Mouse (Mus musculus) cerebellum, postnatal 4 days (tissue): ENCODE data around the gene Bloc1s4.

Source experiments
- DNase-seq, 2 experiments: peaks; one replicate each; pipeline ENCODE4 v3.0.0; 2022; ENCODE audit warnings: low spot score in 2 of 2, mixed read lengths in 1 of 2

Bloc1s4 gene

DNA sequence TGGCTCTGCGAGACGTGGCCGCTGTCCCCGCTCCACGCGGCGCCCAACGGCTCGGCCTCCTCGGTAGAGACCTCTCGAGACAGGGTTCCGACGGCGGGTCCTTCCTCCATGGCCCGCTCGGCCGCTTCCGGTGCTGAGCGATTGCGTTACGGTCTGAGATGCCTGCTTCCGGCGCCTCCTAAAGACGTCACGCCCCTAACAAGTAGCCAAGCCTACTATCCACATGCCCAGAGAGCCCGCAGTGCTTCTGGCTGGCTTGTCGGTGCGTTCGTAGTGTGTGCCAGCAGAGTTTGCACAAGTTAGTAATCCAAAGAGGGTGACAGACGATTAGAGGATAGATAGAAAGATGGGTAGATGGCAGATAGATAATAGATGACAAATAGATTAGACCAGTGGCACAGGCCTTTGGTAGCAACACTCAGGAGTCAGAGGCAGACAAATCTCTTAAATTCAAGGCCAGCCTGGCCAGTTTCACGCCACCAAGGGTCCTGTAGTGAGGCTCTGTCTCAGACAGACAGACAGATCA is at the start of gene Bloc1s4:
Gene Bloc1s4, minus strand, starts transcription at position 115 of the 526 bp plus-strand sequence.
- peak; percentile 89 to 92 for DNase-seq

DNA sequence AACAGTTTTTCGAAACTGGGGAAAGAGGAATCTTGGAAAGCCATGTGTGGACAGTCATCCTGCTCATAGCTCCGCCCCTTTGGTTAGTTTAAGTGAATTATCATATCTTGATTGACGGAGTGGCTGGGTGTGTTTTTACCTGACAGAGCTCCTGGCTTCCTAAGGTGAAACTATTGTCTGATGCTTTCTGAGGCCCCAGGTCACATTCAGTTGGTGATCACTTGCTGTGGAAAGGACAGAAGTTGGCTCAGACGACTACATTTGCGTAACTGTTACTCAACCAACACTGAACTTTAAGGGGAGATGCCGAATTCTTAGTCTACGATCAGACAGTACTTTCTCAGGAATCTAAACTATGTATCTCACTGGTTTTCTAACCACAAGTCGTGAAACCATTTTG is 48.8 kb upstream of the Bloc1s4 start:
- no peak for DNase-seq

DNA sequence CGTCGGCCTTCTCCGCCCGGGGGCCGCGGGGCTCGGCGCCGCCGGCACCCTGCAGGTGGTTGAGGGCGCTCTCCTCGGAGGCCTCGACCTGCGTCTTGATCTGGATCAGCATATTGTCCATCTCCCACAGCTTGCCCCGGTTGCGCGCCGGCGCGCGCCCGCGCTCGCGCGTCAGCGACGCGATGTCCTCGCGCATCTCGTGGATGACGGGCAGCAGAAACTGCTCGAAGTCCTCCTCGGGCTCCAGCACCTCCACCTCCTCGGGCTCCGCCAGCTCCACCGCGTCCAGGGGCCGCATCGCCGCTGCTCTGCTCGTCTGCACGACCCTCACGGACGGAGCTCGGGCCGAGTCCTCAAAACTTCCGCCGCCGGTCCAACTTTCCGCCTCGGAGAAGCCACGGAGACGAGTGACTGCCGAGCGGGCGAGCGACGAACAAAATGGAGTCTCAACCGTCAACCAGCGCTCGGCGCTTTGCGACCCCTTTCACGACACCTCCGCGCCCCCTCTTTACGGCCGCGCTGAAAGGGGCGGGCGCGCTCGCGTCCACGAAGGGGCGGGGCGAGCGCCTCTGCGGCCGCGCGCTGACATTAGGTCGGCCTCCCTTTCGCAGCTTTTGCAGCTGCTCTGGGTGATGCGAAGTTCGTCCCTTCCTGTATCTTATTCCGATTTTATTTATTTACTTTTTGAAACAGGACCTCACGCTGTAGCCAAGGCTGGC is 48.0 kb upstream of the Bloc1s4 start, which contains the start of gene Mrfap1:
Gene Mrfap1, minus strand, starts transcription at position 477 of the 719 bp plus-strand sequence.
- DNase-seq: peak; percentile 79 to 92

DNA sequence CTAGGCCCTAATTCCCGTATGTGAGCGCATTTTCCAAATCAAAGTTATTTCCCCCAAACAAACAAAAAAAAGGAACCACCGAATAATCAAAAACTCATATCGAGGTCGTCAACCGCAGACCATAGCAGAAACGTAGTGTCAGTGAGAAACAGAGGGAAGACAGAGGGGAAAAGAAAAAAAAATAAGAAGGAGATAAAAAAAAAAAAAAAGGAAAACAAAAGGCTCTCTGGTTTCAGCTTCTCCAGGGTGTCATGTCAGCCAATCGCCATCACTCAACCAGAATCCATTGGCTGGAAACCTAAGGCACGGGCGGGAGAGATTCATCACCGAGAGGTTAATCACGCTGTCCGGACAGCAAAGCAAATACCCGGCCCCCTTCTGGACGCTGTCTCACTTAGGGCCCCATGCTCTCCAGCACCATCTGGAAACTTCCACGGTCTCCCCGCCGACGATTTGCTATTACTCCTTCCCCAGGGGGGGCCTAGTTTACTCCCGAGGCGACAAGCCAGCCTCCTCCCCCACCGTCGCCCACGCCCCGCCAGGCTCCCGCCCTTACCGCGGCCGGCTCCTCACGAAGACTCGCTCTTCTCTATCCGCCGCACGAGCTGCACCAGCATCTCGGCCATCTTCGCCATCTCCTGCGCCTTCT is 47.3 kb upstream of the Bloc1s4 start:
- DNase-seq: peak; percentile 49 to 62

DNA sequence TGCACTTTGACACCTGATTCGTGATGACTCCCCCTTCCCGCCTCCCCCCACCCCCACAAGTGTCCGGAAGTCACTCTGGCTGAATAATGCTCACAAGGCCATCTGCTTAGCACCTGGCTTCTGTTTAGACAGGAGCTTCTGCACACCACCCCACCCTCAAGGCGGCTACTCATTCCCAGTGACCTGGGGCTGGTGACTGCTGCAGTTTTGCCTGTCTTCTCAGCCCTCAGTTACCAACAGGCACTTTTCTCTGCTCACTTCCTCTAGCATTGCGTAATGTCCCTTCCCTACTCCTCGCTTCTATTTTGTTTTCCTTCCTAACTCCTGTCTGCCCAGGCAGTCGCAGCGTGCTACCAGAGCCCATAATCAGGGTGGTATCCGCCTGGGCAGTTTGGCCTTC is 43.4 kb upstream of the Bloc1s4 start:
- DNase-seq: no peak

DNA sequence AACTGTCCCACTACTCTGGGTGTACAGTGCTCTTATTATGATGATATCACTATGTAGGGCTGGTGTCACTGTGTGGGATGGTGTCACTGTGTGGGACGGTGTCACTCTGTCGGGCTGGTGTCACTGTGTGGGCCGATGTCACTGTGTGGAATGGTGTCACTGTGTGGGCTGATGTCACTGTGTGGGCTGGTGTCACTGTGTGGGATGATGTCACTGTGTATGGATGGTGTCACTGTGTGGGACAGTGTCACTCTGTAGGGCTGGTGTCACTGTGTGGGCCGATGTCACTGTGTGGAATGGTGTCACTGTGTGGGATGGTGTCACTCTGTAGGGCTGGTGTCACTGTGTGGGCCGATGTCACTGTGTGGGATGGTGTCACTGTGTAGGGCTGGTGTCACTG is 37.6 kb upstream of the Bloc1s4 start:
- DNase-seq: no peak

DNA sequence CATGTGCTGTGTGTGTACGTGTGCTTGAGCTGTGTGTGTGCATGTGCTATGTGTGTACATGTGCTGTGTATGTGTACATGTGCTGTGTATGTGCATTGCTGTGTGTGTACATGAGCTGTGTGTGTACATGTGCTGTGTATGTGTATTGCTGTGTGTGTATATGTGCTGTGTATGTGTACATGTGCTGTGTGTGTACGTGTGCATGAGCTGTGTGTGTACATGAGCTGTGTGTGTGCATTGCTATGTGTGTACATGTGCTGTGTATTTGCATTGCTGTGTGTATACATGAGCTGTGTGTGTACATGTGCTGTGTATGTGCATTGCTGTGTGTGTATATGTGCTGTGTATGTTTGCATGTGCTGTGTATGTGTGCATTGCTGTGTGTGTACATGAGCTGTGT is 31.1 kb upstream of the Bloc1s4 start:
- DNase-seq: no peak

DNA sequence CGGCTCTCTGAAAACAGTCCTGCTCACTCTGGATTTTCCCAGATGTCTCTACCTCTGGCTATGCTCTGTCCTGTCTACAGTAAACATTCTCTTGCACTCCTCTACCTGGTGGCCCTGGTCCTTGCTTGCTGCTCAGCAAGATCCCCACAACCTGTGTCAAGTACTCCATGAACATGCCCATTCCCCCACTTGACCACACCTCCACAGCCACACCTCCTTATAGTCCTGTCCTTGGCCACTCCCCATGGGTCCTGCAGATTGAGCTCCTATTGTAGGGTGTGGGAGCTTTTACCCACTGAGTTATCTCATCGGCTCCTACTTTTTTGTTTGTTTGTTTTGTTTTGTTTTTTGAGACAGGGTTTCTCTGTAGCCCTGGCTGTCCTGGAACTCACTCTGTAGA is 30.5 kb upstream of the Bloc1s4 start:
- no peak for DNase-seq

DNA sequence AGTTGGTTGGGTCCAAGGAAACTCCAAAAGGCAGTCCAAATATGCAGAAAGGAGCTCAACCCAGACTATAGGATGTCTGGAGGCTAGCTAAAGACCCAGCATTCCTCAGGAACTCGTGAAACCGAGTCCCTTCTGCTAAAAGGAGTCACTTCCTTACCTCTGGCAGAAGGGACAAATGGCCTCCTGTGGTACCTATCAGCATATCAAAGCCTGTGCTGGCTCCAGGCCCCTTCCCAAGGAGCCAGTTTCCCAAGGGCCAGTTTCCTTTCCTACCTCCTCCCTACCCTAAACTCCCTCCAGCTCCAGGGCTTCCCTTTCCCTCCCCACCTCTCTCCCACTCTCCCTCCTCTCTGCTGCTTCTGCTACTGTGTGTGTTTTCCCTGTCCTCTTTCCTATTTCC is 28.7 kb upstream of the Bloc1s4 start:
- DNase-seq: no peak

DNA sequence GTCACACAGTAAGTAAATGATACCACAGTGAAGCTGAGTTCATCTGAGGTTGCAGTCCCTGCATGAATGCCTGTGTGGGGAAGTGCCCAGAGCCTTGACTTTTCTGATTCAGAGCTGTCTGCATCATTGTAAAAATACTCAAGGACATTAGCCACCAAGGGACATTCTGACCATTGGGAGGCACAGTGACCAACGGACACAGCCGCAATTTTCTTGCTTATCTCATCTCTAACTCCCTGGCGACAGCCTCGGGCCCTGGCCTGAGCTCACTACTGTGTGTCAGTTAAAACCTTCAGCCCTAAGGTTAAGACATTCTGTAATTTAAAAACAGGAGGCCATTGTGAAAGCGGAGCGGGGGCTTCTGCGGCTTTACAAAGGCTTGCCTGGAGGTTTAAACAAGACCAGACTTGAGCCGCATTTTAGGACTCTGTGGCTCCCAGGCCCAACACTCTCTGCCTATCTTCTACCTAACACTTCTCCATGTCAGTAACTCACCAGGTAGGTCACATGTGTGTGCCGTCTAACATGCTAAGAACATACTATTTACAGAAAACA is 27.6 kb upstream of the Bloc1s4 start:
- DNase-seq: no peak

DNA sequence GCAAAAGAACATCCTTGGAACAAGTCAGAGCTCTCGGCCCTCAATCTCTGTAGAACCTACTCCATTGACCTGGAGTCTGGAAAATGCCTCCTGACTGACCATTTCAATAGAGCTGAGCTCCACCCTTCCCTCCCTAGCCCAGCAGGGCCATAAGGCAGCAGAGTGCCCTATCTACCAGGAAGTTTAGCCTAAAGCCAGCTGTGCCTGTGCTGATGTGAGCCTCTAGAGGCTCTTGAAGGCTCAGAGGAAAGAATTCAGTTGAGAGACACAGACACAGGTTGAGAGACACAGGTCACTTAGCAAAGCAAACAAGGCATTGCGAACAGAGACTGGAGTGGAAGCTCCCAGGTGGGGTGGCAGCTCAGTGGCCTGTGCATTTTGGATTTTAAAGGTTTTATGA is 26.9 kb upstream of the Bloc1s4 start:
- no peak for DNase-seq

DNA sequence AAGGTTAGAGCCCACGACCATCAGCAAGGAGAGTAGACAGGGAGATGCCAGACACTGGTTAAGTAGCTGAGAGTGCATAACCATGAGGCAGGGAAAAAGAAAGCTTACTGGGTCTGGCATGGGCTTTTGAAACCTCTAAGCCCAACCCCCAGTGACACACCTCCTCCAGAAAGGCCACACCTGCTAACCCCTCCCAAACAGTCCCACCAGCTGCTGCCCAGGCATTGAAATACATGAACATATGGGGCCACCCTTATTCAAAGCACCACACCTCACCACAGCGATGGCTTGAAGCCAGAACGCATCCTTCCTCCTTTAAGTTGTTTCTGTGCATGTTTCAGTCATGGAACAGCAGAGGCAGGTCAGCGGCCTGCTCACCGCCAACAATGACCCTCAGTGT is 24.1 kb upstream of the Bloc1s4 start:
- no peak for DNase-seq

DNA sequence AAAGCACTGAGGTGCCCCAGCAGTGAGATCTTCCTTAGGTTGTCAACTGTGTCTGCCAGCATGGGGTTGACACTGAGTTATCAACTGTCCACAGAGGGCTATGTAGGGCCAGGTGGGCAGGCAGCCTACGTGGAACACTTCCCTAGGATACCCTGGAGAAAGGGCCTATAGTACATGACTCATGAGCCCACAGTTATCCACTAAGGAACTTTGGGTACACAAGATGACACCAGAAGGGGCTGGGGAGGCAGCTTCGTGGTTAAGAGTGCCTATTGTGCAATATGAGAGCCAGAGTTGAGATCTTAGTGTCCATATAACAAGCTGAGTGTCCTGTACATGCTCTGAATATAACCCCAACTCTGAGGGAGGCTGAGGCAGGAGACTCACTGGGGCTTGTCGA is 21.2 kb upstream of the Bloc1s4 start:
- DNase-seq: no peak

DNA sequence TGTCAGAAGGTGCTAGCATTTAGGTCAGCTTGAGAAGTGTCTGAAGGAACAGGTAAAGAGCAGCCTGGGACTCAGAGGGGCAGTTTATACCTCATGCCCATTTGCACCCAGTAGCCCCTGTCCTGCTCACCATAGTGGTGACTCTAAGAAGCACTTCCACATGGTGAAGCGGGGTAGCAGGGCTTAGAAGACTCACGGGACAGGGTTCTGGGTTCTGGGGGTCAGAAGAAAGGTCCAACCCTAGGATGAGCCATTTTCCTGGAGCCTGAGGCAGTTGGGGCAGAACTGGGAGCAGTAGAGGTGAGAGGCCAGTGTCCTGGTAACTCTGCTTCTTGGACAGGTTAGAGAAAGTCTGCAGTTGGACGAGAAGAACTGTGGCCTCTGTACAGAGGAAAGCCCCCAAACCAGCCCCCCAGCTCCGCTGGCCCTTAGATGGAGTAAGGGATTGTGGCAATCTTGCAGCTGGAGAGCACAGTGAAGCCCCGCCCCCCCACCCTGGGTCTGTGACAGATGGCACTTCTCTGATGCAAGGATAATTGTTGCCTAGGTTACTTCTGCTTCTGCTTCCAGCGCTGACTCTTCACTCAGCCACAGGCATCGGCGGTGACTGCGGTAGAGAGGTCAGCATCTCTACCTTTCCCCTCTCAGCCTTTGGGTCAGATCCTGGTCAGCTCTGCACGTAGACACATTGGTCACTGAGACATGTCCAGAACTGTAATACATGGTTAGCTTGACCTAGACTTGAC is 18.7 kb upstream of the Bloc1s4 start:
- peak in 1 of 2 experiments; percentile 50 for DNase-seq

DNA sequence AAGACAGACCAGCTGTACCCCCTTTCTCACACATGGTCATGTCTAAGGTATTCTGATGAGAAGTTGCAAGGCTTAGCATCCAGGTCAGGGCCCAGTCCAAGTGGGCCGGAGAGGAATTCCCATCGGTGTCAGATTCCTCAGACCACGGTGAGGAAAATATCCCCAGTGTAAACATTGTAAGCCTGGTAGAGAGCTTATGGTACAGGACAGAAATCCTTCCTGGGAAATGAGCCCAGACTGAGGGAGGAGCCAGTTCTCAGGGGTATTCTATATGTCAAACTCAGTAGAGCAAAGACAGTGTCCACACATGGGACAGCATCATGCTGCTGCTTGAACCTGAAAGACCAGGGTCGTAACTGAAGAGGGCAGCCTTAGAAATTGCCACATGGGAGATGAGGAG is 11.4 kb upstream of the Bloc1s4 start:
- no peak for DNase-seq

DNA sequence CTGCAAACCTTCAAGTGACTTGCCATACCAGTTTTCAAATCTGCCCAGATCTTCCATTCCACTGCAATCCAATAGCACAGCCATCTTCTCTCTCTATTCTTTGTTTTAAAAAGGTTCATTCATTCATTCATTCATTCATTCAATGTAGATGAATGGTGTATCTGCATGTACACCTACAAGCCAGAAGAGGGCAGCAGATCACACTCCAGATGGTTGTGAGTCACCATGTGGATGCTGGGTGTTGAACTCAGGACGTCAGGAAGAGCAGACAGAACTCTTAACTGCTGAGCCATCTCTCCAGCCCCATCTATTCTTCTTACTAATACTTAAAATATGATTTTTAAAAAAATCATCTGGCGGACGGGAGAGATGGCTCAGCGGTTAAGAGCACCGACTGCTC is 8.6 kb upstream of the Bloc1s4 start:
- DNase-seq: no peak

DNA sequence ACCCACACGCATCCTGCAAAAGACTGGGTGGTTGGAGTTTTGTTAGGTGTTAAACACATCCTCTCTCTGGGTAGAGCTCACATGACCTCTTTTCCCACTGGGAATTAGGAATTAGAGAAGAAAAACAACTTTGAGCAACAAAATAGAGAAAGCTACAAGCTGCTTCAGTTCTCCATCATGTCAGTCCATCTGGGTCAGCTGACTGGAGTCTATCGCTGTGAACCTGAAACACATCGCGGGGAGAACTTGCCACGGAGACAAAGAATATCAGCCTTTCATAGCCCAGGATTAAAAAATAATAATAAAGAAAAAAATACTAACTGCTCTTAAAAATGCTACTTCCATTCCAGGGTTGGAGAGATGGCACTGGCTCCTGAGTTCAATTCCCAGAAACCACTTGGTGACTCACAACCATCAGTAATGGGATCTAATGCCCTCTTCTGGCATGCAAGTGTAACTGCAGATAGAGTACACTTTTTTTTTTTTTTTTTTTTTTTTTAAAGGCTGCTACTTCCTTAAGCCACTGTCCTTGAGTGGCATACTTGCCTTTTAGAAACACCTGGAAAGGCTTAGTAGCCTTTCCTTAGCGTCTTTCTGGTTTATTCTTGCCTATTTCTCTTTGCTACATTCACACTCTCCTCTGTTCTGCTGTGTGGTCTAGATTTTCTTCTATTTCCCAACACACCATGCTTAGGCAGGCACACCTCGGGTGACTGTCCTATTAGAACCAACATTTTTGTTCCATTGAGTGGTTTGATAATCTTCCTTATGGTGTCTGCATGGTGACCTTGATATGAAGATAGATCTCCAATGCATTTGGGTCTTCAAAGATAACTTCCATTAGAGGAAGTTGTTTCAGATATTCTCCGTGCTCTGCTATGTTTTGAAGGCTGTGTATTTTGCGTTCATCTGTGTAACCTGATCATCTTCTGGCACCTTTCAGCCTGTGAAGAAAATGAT is 1.9 kb upstream of the Bloc1s4 start:
- no peak for DNase-seq

DNA sequence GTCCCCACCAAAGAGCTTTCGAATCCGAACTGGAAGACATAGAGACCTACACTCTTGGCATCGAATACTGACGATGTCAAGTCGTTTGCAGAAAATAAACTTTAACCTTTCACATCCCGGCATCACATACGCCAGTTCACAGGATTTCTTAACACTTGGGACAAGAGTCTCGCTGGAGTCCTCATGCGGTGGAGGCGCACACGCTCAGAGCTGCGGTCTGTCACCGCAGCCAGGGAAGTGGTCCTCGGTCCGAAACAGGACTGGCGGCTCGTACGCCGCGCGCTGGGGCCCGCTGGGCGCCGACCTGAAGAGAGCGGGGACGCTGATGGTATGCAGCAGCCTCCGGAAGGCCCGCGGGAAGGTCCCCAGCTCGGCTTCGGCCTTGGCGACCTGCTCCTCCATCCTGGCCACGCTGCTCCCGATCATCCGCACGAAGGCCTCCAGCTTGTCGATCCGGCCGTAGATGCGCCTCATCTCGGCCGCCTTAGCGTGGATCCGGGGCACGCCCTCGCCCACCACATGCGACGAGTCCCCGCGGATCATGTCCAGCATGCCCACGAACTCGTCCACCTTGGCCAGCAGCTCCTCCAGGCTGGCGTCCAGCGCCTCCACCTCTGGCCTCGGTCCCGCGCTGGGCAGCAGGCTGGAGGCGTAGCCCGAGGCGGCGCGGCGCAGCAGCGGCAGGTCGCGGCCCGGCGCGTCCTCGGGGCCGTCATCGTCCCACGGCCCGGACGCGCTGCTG is 485 bp downstream of the Bloc1s4 start:
- peak in 1 of 2 experiments; percentile 38 for DNase-seq

DNA sequence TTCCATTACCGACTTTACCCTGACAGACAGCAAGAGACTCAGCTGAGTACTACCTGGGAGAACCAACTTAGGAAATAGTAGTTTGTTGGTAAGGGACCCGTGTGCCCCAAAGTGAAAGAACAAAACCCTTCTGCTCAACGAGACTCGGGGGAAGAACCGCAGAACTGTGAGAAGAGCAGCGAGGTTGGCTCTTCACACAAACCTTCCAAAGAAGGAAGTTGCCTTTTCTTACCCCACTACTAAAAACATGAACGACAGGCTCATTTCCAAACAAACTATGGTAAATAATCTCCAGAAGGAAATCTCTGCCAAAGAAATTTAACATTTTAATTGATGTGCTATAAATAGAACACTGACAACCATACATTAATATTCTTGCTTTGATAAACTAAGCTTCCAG is 1.4 kb downstream of the Bloc1s4 start:
- no peak for DNase-seq

DNA sequence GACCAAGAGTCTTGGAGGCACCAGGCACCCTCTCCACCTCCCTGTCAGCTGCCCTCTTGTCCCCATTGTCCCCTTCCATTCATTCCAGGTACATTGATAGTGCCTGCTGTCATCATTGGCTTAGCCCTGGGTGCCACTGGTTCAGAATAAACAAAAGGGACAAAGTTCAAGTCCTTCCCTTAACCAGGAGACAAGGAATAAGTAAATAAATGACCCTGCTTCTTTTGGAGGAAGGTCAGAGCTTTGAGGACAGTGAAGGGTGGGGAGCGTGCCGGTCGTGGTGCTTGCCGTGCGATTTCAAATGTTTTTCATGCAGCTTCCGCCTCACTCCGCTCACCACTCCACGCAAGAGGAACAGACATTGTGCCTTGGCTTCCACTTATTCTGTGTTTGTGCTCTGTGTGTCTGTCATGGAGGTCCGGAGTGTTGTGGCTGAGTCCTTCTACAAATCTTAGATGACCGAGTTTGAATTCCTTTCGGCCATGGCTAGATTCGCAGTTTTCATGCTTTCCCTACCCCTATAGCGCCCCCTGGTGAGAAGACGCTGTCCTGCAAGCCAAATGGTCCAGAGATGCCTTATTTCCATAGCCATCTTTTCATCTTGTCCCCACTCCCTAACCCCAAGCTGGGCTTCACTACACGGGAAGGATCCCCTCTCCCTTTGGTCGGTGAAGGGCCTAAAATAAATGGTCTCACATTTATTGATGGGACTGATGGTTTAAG is 6.2 kb downstream of the Bloc1s4 start:
- DNase-seq: peak; percentile 79 to 87
